Mouse (Mus musculus): ENCODE measurements at regions not wholly inside any gene's neighbourhood (a gene's known extent, or its start where the extent isn't known, plus 50 kb on each side); places are given as distances from the start of the nearest gene placed in this dataset.

GRCm38 (mm10) chr3:149626186-149626585 is 635.8 kb upstream of the Adgrl2 start:
- no peak for DNase-seq (ENCODE audit: low spot score in 2 of 2)

GRCm38 (mm10) chr3:149625497-149625896 is 635.1 kb upstream of the Adgrl2 start:
- DNase-seq (ENCODE audit: low spot score in 2 of 2) = no peak

- no peak for DNase-seq (ENCODE audit: low spot score in 2 of 2)
Observed at GRCm38 (mm10) chr3:149625066-149625465, 634.7 kb upstream of the Adgrl2 start.

- no peak for DNase-seq (ENCODE audit: low spot score in 2 of 2)
Observed at GRCm38 (mm10) chr3:149623851-149624532, 633.6 kb upstream of the Adgrl2 start.

GRCm38 (mm10) chr3:149603865-149604264 is 613.5 kb upstream of the Adgrl2 start:
- DNase-seq (ENCODE audit: low spot score in 2 of 2) = no peak

- no peak for DNase-seq (ENCODE audit: low spot score in 2 of 2)
Observed at GRCm38 (mm10) chr3:149601276-149601675, 610.9 kb upstream of the Adgrl2 start.

GRCm38 (mm10) chr3:149594470-149594869 is 604.1 kb upstream of the Adgrl2 start:
- no peak for DNase-seq (ENCODE audit: low spot score in 2 of 2)

GRCm38 (mm10) chr3:149585769-149586168 is 595.4 kb upstream of the Adgrl2 start:
- no peak for DNase-seq (ENCODE audit: low spot score in 2 of 2)

GRCm38 (mm10) chr3:149581141-149581540 is 590.8 kb upstream of the Adgrl2 start:
- DNase-seq (ENCODE audit: low spot score in 2 of 2) = no peak

GRCm38 (mm10) chr3:149575678-149576077 is 585.3 kb upstream of the Adgrl2 start:
- no peak for DNase-seq (ENCODE audit: low spot score in 2 of 2)

- no peak for DNase-seq (ENCODE audit: low spot score in 2 of 2)
Observed at GRCm38 (mm10) chr3:149566853-149567252, 576.5 kb upstream of the Adgrl2 start.

- DNase-seq (ENCODE audit: low spot score in 2 of 2) = no peak
Observed at GRCm38 (mm10) chr3:149550231-149550951, 560.0 kb upstream of the Adgrl2 start.

GRCm38 (mm10) chr3:149547045-149547444 is 556.7 kb upstream of the Adgrl2 start:
- DNase-seq (ENCODE audit: low spot score in 2 of 2) = no peak

GRCm38 (mm10) chr3:149546256-149546655 is 555.9 kb upstream of the Adgrl2 start:
- no peak for DNase-seq (ENCODE audit: low spot score in 2 of 2)

GRCm38 (mm10) chr3:149534183-149534582 is 543.8 kb upstream of the Adgrl2 start:
- DNase-seq (ENCODE audit: low spot score in 2 of 2) = no peak

- DNase-seq (ENCODE audit: low spot score in 2 of 2) = no peak
Observed at GRCm38 (mm10) chr3:149530026-149530607, 539.8 kb upstream of the Adgrl2 start.

GRCm38 (mm10) chr3:149526509-149526908 is 536.2 kb upstream of the Adgrl2 start:
- DNase-seq (ENCODE audit: low spot score in 2 of 2) = no peak

GRCm38 (mm10) chr3:149519575-149519929 is 529.2 kb upstream of the Adgrl2 start:
- DNase-seq (ENCODE audit: low spot score in 2 of 2) = no peak

- DNase-seq (ENCODE audit: low spot score in 2 of 2) = peak in 1 of 2 experiments; percentile 2
Observed at GRCm38 (mm10) chr3:149518928-149519574, 528.7 kb upstream of the Adgrl2 start.

- no peak for DNase-seq (ENCODE audit: low spot score in 2 of 2)
Observed at GRCm38 (mm10) chr3:149517537-149517936, 527.2 kb upstream of the Adgrl2 start.

GRCm38 (mm10) chr3:149509178-149509577 is 518.8 kb upstream of the Adgrl2 start:
- DNase-seq (ENCODE audit: low spot score in 2 of 2) = no peak

- DNase-seq (ENCODE audit: low spot score in 2 of 2) = no peak
Observed at GRCm38 (mm10) chr3:149508671-149509070, 518.3 kb upstream of the Adgrl2 start.

- DNase-seq (ENCODE audit: low spot score in 2 of 2) = no peak
Observed at GRCm38 (mm10) chr3:149505692-149506091, 515.3 kb upstream of the Adgrl2 start.
